Mouse (Mus musculus): ENCODE results near the gene Btbd35f9.
"Not testable (repeated sequence)": the region's sequence is repeated elsewhere in the genome, so short reads cannot be mapped to it uniquely, and the experiment has no call there.

The Btbd35f9 gene

GRCm38 (mm10) chrX:34161399-34161798 is at the start of gene Btbd35f9:
TSS of gene Btbd35f9 (minus strand) at chrX:34161499.
- in situ Hi-C loops (cut with MboI, MseI) = not testable (repeated sequence)

Measured in T-helper 17 cell (primary cell).